Mouse (Mus musculus): ENCODE data around the gene Aco1.
A peak's percentile ranks its signal among the peaks of the same experiment; 100 is the strongest.

The Aco1 gene

DNA sequence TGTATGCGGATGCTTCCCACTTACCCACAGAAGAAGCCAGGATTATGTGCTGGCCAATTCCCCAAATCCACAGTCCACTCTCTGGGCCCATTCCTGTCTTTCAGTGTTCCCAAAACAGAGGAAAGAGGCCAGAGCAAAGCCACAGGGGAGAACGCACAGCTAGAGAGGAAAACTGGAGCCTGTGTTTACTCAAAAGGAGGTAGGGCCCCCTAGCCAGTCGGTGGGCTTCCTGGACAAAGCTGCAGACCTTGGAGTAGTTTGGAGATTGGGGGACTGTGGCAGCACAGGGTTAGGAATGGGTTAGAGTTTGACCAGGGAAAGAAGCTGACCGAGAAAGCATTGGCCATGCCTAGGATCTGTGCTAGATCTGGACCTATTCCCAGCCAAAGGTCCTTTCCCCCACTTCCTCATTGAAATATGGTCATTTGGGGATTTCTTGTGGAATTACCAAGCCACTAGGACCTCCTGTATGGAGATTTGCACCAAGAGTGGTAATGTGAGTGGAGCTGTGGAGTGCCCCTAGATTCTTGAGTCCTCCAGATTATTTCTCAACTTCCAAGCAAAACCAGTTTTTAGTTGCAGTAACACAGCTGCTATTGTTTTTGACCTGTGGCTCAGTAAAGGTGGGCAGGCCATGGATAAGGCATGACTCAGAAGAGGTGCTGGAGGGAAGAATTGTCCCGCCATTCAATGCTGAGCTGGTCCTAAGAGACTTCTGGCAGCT lies 14.8 kb downstream of the Aco1 start:
- no peak for DNase-seq (ENCODE audit: low spot score)

DNA sequence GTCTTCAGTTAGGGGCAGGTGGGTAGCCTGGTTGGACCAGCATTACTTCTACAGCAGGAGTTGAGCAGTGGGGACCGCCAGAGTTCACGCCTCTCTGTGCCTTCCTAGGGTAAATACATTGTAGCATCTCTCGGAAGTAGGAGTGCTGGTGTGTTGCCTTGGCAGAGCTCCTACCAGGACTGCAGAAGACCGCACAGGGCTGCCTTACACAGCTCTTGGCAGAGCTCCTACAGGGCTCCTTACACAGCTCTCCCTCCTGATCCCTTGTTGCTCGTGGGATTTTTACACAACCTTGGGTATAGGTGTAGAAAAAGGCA lies 15.3 kb downstream of the Aco1 start:
- no peak for DNase-seq (ENCODE audit: low spot score)

- DNase-seq (ENCODE audit: low spot score) = no peak
Observed at GRCm38 (mm10) chr4:40160591-40161434, 17.9 kb downstream of the Aco1 start.

DNA sequence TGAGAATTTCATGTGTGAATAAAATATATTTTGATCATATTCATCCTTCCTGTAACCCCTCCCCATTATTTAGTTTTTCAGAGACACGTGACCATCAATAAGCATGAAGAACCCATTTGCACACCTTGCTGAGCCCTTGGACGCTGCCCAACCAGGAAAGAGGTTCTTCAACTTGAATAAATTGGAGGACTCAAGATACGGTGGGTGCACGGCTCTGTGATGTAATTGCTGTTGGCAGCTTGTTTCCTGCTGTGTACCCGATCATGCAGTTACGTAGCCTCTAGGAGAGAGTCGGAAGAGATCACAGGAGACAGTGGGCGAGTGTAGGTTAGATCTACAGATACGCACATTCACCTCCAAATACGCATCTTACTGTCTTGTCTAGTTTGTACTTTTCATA lies 20.8 kb downstream of the Aco1 start:
- no peak for DNase-seq (ENCODE audit: low spot score)

- DNase-seq (ENCODE audit: low spot score) = no peak
Observed at GRCm38 (mm10) chr4:40171477-40171876, 28.6 kb downstream of the Aco1 start.

DNA sequence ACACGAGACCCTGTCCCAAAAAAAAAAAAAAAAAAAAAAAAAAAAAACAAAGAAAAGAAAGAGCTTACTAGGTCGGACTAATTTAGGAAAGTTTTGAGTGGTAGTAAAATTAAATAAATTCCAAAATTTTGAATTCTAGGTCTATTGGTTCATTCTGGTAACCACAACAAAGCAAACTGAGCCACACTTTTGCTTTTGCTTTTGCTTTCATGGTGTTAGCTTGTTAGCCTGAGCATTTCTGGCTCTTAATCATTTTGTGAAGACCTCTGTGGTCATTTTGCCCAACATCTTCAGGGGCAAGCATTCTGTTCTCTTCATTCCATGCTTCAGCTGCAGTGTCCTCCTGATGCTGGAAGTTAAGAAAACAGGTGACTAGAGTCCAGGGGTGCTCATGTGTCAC lies 29.5 kb downstream of the Aco1 start:
- DNase-seq (ENCODE audit: low spot score) = no peak

DNA sequence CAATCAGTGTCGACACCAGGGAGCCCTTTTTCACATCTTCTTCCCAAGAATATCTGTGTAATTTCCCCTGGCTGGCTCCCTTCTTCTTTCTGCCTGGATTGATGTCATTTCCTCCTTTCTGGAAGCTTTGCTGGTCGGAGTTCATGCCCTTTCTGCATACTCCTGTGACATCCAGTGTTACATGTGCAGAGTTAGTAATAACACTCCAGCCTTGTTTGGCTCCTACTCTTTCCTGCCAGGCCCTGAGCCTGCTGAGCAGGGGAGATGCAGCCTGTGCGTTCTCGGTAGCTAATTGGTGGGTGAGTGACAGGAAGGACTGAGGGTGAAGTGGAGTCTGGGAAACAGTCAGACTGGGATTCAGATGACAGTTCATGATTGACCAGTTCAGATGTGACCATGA lies 31.4 kb downstream of the Aco1 start:
- DNase-seq (ENCODE audit: low spot score) = no peak

GRCm38 (mm10) chr4:40178584-40178983 lies 35.7 kb downstream of the Aco1 start:
- DNase-seq (ENCODE audit: low spot score) = no peak

DNA sequence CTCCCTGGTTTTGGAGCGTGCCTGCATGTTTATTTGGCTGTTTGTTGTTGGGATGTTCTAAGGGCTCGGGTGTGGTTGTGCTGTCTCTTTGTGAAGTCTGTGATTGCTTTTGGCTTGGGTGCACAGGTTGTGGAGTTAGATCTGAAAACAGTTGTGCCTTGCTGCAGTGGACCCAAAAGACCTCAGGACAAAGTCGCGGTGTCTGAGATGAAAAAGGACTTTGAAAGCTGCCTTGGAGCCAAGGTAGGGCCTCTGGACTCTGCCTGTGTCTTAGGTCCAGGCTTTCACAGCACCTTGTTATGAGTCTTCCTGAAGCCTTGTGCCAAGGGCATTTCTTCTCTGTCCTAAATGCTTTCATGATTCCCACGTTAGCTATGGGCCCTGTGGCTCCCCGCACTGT lies 37.2 kb downstream of the Aco1 start:
- DNase-seq (ENCODE audit: low spot score) = no peak

- DNase-seq (ENCODE audit: low spot score) = peak; percentile 29
Observed at GRCm38 (mm10) chr4:40181681-40182080, 38.8 kb downstream of the Aco1 start.

GRCm38 (mm10) chr4:40182651-40183320 lies 39.9 kb downstream of the Aco1 start:
- DNase-seq (ENCODE audit: low spot score) = peak; percentile 65

- DNase-seq (ENCODE audit: low spot score) = no peak
Observed at GRCm38 (mm10) chr4:40183781-40184180, 40.9 kb downstream of the Aco1 start.

DNA sequence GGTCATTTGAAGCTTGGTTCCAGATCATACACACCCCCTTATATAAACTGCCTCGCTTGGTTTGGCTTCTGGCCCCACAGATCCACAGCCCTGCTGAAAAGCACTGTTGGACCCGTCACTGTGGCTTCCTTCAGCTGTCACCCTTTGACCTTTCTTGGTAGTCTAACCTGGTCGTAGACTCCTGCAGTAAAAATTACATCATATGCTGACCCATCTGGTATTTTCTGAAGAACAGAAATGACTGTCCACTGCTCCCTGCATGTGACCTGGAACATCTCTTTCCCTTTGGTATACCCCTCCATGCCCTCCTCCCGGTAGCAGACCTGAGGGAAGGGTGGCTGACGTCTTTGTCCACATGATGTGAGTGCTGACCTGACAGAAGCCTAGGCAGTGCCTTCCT lies 41.6 kb downstream of the Aco1 start:
- no peak for DNase-seq (ENCODE audit: low spot score)

- no peak for DNase-seq (ENCODE audit: low spot score)
Observed at GRCm38 (mm10) chr4:40187956-40188355, 45.1 kb downstream of the Aco1 start.

DNA sequence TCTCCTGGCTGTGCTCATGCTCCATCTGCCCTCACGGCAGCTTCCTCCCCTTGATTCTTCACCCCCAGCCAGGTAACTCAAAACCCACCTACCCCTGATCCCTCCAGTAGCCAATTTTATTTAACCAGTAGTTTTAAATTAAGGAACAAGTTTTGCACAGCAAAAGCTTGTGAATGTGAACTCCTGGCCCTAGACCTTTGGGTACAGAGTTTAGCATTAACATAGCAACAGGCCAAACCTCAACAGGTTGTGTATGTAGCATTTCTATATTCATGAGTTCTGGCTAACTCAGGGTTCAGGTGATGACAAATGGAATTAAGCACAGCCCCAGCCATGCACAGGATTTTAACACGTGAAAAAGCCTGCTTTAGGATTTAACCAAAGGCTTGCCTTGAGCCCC lies 49.4 kb downstream of the Aco1 start:
- DNase-seq (ENCODE audit: low spot score) = no peak

DNA sequence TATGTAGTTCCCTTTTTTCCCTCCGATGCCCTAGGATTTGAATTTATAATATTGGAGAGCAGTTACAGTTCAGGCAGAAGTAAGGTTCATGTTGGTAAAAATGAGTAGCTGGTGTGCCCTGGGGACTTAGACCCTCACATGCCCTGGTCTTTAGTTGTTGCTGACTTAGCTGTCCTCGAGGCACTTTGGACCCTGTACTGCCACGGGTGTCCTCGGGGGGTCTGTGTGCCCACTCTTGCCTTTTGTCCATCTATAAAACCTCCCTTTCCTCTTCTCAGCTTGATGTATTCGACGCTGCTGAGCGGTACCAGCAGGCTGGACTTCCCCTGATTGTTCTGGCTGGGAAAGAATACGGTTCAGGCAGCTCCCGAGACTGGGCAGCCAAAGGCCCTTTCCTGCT lies 50.6 kb downstream of the Aco1 start:
- DNase-seq (ENCODE audit: low spot score) = no peak

DNA sequence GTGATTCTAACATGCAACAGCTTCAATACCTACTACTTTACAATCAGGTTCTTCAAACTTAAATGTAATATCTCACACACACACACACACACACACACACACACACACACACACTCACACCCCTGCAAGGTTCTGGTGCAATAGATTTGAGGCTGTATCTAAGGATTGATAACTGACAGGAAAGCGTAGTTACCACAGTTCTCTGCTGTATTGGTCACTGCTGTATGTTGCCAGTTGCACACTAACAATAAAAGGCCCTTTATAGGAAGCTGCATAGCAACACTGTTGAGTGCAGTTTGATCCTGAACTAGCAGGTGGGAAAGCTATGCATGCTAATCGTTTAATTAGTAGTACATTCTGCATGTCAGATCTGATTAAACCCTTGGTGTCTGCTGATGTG lies 52.5 kb downstream of the Aco1 start:
- DNase-seq (ENCODE audit: low spot score) = no peak

GRCm38 (mm10) chr4:40202205-40202604 lies 59.3 kb downstream of the Aco1 start:
- no peak for DNase-seq (ENCODE audit: low spot score)

GRCm38 (mm10) chr4:40204374-40204773 lies 61.5 kb downstream of the Aco1 start:
- no peak for DNase-seq (ENCODE audit: low spot score)

- DNase-seq (ENCODE audit: low spot score) = no peak
Observed at GRCm38 (mm10) chr4:40205231-40205903, 62.5 kb downstream of the Aco1 start.

- no peak for DNase-seq (ENCODE audit: low spot score)
Observed at GRCm38 (mm10) chr4:40207701-40208100, 64.8 kb downstream of the Aco1 start.

- no peak for DNase-seq (ENCODE audit: low spot score)
Observed at GRCm38 (mm10) chr4:40212177-40212576, 69.3 kb downstream of the Aco1 start.

DNA sequence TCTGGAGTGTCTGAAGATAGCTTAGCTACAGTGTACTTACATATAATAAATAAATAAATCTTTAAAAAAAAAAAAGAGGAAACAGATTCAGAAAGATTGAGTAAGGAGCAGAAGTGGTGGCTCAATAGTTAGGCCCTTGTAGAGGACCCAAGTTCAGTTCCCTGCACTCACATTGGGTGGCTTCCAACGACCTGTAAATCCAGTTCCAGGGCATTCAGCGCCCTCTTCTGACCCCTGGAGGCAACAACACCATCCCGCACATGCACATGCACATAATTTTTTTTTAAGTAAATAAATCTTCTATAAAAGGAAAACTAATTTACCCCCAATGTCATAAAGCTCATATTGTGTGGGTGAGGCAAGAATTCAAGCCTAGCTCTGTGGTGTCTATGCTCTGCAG lies 75.0 kb downstream of the Aco1 start:
- DNase-seq (ENCODE audit: low spot score) = no peak
